Mouse (Mus musculus): ENCODE results near the gene Ankrd63.

DNA sequence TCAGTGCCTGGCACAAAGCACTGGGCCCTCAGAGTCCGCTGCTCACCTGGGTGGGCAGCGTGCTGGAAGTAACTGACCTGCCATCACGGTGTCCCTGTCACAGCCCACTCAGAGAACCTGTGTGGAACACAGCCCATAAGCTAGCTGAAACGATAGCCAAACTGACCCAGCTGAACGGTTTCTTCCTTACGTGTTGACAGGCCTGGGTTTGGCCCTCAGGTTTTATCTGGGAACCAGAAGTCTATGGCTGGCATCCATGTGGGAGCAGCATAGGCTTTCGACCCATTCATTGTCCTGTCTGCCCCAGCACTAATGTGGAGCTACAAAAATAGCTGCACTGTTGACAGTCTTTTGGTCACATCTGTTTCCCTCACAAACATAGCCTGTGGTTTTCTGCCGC is 46.7 kb upstream of the Ankrd63 start:
- TF ChIP-seq POLR2A (IDR thresholded peaks at IDR 0.05; ENCODE audit: low read depth, low read length) (no peak), CTCF (IDR thresholded peaks at IDR 0.05; ENCODE audit: extremely low read depth, insufficient read length, insufficient replicate concordance, low read depth, low read length) (no peak)
